ENCODE assay signal across 8 mouse cellular contexts in the genomic region with DNA sequence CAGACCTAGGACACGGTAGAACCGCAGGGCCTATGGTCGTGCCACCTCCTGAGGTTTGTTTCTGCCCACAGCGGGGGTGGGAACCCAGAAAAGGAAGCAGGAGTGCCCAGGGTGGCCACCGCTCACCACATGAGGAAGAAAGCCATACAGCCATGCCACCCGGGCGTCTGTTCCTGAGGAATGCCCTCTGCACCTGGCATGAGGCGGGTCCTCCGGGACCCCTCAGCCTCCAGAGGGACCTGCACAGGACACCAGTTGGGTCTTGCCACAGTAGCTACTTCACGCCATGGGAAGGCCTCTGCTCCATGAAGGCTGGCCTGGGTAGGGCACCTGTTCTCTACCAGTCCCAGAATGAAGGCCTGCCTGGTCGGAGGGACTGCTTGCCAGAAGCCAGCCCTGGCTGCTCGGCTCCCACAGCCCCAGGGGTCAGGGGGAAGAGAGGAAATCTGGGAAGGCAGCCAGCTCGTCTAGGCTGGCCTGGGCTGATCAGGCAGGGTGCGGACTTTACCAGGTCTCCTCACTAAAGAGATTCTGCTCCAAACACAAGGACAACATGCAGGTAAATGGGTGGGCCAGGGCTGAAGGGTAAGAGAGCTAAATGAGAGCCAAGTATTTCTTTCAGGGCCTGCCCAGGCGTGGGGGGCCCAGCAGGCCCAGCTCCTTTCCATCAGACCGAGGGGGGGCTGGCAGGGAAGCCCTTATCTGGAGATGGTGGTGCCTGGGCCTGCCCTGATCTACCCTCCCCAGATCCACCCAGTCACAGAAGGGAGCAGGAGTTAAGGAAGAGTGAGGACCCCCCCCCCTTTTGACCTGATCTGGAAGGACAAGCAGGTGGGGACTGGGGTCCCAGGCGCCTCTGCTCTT. TPM values are rescaled to one million over a fixed set of nuclear protein-coding genes. Genes with fewer than 3 reads are reported as not detected.
DNase-seq lines count a peak whose midpoint lies in the region; ATAC-seq and TF ChIP-seq lines count a peak whose summit lies in the region.

No protein-coding gene starts in this region.

- H3K9ac ChIP-seq in ES-Bruce4 (ENCODE audit: low read depth, poor library complexity, severe bottlenecking) = peak overlapping the region; percentile 26; the same call in 1 of the 2 replicates
- peak overlapping the region; percentile 27; the same call in 1 of the 2 replicates for H3K9ac ChIP-seq in limb, embryonic 11.5 days (ENCODE audit: low read length)
- peak overlapping the region; percentile 44; the same call in 1 of the 2 replicates for H3K9ac ChIP-seq in midbrain, embryonic 13.5 days (replicated peaks)

- peak; percentile 47 to 63 for ATAC-seq in hematopoietic stem cell, adult 5-6 weeks (replicated peaks in 1 of 2; ENCODE audit: insufficient read depth in 1 of 2, low FRiP score in 2 of 2, low TSS enrichment in 1 of 2, low read depth in 1 of 2, poor library complexity in 2 of 2, severe bottlenecking in 2 of 2)
- no peak; the same call in 1 of the 2 replicates for ATAC-seq in limb, embryonic 11.5 days (ENCODE audit: insufficient number of reproducible peaks, low FRiP score, low TSS enrichment, low read depth)
- ATAC-seq in midbrain, embryonic 13.5 days = peak; percentile 50

- no peaks in the 10 kb centered on the region for H3K36me3 ChIP-seq in ES-Bruce4 (ENCODE audit: control insufficient read depth, insufficient read depth, low read length, poor library complexity, severe bottlenecking)
- H3K36me3 ChIP-seq in forebrain, embryonic 10.5 days (replicated peaks) = peaks cover 7% of the 10 kb centered on the region
- H3K36me3 ChIP-seq in limb, embryonic 11.5 days (ENCODE audit: control insufficient read depth, insufficient read depth, low read length) = peaks cover 3% of the 10 kb centered on the region
- H3K36me3 ChIP-seq in midbrain, embryonic 13.5 days = no peaks in the 10 kb centered on the region

- no peak for TF ChIP-seq EP300 in ES-Bruce4 (IDR thresholded peaks at IDR 0.05; ENCODE audit: insufficient read depth, low read depth, low read length)

- H3K27me3 ChIP-seq in ES-Bruce4 (ENCODE audit: control insufficient read depth, insufficient read depth, low read length, poor library complexity, severe bottlenecking) = no peaks in the 10 kb centered on the region
- H3K27me3 ChIP-seq in forebrain, embryonic 10.5 days (ENCODE audit: poor library complexity, severe bottlenecking) = no peaks in the 10 kb centered on the region
- H3K27me3 ChIP-seq in limb, embryonic 11.5 days (ENCODE audit: control insufficient read depth, insufficient read depth, low read length) = no peaks in the 10 kb centered on the region
- H3K27me3 ChIP-seq in midbrain, embryonic 13.5 days = no peaks in the 10 kb centered on the region

- no peak for TF ChIP-seq POLR2A in ES-Bruce4 (IDR thresholded peaks at IDR 0.05; ENCODE audit: insufficient read depth, low read length)
- TF ChIP-seq POLR2A in bone marrow, adult 2 months (IDR thresholded peaks at IDR 0.05; ENCODE audit: borderline replicate concordance, control insufficient read depth, low read depth, low read length) = peak; percentile 18; the same call in 1 of the 2 replicates

- H3K4me3 ChIP-seq in ES-Bruce4 (ENCODE audit: low read depth, low read length) = no peak overlapping the region
- H3K4me3 ChIP-seq in bone marrow, adult 2 months (replicated peaks; ENCODE audit: control insufficient read depth, low read depth, low read length) = peak overlapping the region; percentile 58
- peak overlapping the region; percentile 30 for H3K4me3 ChIP-seq in forebrain, embryonic 10.5 days
- no peak overlapping the region for H3K4me3 ChIP-seq in limb, embryonic 11.5 days (ENCODE audit: low read depth, low read length)
- H3K4me3 ChIP-seq in midbrain, embryonic 13.5 days (replicated peaks) = no peak overlapping the region; the same call in 1 of the 2 replicates

- no peak for TF ChIP-seq CTCF in ES-Bruce4 (IDR thresholded peaks at IDR 0.05; ENCODE audit: low read depth, low read length)
- TF ChIP-seq CTCF in bone marrow, adult 2 months (IDR thresholded peaks at IDR 0.05; ENCODE audit: control insufficient read depth, insufficient read depth, low read length) = no peak

- no peaks in the 10 kb centered on the region for H3K9me3 ChIP-seq in ES-Bruce4 (replicated peaks; ENCODE audit: control insufficient read depth, insufficient read depth, low read length, poor library complexity, severe bottlenecking)
- no peaks in the 10 kb centered on the region for H3K9me3 ChIP-seq in forebrain, embryonic 10.5 days
- no peaks in the 10 kb centered on the region for H3K9me3 ChIP-seq in limb, embryonic 11.5 days (ENCODE audit: control insufficient read depth, low read length)
- no peaks in the 10 kb centered on the region for H3K9me3 ChIP-seq in midbrain, embryonic 13.5 days

- no peak overlapping the region for H3K27ac ChIP-seq in ES-Bruce4 (ENCODE audit: insufficient read depth, low read length)
- peak overlapping the region; percentile 75 for H3K27ac ChIP-seq in bone marrow, adult 2 months (ENCODE audit: control insufficient read depth, insufficient read depth, low read depth, low read length, poor library complexity)
- H3K27ac ChIP-seq in forebrain, embryonic 10.5 days = peak overlapping the region; percentile 85
- H3K27ac ChIP-seq in limb, embryonic 11.5 days (replicated peaks; ENCODE audit: low read depth, low read length) = 0 out of 2 replicates have a peak overlapping the region, but pooled peaks have one; percentile 2
- H3K27ac ChIP-seq in midbrain, embryonic 13.5 days = peak overlapping the region; percentile 64

- 2% methylated on average over 17 of the region's 17 CpGs for WGBS in bone marrow, adult 2 months
- 74% methylated on average over 17 of the region's 17 CpGs for WGBS in forebrain, embryonic 10.5 days
- 75% methylated on average over 17 of the region's 17 CpGs for WGBS in limb, embryonic 11.5 days
- 71% methylated on average over 17 of the region's 17 CpGs for WGBS in midbrain, embryonic 13.5 days

- peaks cover 5% of the 10 kb centered on the region for H3K4me1 ChIP-seq in ES-Bruce4 (ENCODE audit: control insufficient read depth, insufficient read depth, low read length)
- H3K4me1 ChIP-seq in bone marrow, adult 2 months (ENCODE audit: control insufficient read depth, insufficient read depth, low read length) = peaks cover 13% of the 10 kb centered on the region
- H3K4me1 ChIP-seq in forebrain, embryonic 10.5 days = peaks cover 68% of the 10 kb centered on the region
- peaks cover 18% of the 10 kb centered on the region for H3K4me1 ChIP-seq in limb, embryonic 11.5 days (ENCODE audit: control insufficient read depth, insufficient read depth, low read length)
- H3K4me1 ChIP-seq in midbrain, embryonic 13.5 days (replicated peaks) = peaks cover 53% of the 10 kb centered on the region

- peak overlapping the region; percentile 33; the same call in 1 of the 2 replicates for H3K4me2 ChIP-seq in limb, embryonic 11.5 days (ENCODE audit: low read depth, severe bottlenecking)
- H3K4me2 ChIP-seq in midbrain, embryonic 13.5 days (replicated peaks) = peak overlapping the region; percentile 33

- DNase-seq in forebrain, embryonic 10.5 days (ENCODE audit: extremely low spot score, low spot score) = no peak
- DNase-seq in limb, embryonic 11.5 days (ENCODE audit: low spot score) = no peak
- DNase-seq in urinary bladder, adult 18-20 months (ENCODE audit: low spot score in 2 of 2) = no peak
- DNase-seq in ovary, adult 18-20 months (ENCODE audit: low spot score) = no peak

RNA-seq across cellular contexts. Expression of a gene that starts 4.1 kb away (rescaled TPM):
- polyA plus RNA-seq in ES-Bruce4 (2011; ENCODE audit: insufficient read depth, insufficient read length, low read depth, missing spikeins) = not detected in 2 replicates
- not detected in 2 replicates for polyA plus RNA-seq in bone marrow, adult 2 months (2011; ENCODE audit: insufficient read depth, insufficient read length, low replicate concordance, missing spikeins)
- polyA plus RNA-seq in forebrain, embryonic 10.5 days (2016; fragmentation: Nextera tagmentation; extraction: Ambion mirVana) = 0.44 and 0.52 TPM in 2 replicates
- 0.25 and 1.0 TPM in 2 replicates for total RNA-seq in hematopoietic stem cell, adult 5-6 weeks (2017)
- polyA plus RNA-seq in limb, embryonic 11.5 days (2014; fragmentation: Nextera tagmentation; extraction: Ambion mirVana) = 0.32 and 0.48 TPM in 2 replicates
- 0.38 TPM in 1 of 2 replicates, not detected in the other for polyA plus RNA-seq in midbrain, embryonic 13.5 days (2015; fragmentation: Nextera tagmentation; extraction: Ambion mirVana)

RNA-seq across cellular contexts. Expression of a gene that starts 17.5 kb away (rescaled TPM):
- polyA plus RNA-seq in ES-Bruce4 (2011; ENCODE audit: insufficient read depth, insufficient read length, low read depth, missing spikeins) = 156 and 167 TPM in 2 replicates
- 14.9 and 18.6 TPM in 2 replicates for polyA plus RNA-seq in bone marrow, adult 2 months (2011; ENCODE audit: insufficient read depth, insufficient read length, low replicate concordance, missing spikeins)
- 1,773 and 1,865 TPM in 2 replicates for polyA plus RNA-seq in forebrain, embryonic 10.5 days (2016; fragmentation: Nextera tagmentation; extraction: Ambion mirVana)
- 2.0 TPM in 1 of 2 replicates, not detected in the other for total RNA-seq in hematopoietic stem cell, adult 5-6 weeks (2017)
- 2,345 and 2,452 TPM in 2 replicates for polyA plus RNA-seq in limb, embryonic 11.5 days (2014; fragmentation: Nextera tagmentation; extraction: Ambion mirVana)
- 322 and 354 TPM in 2 replicates for polyA plus RNA-seq in midbrain, embryonic 13.5 days (2015; fragmentation: Nextera tagmentation; extraction: Ambion mirVana)

RNA-seq across cellular contexts. Expression of a gene that starts 22.6 kb away (rescaled TPM):
- 0.78 and 0.97 TPM in 2 replicates for polyA plus RNA-seq in ES-Bruce4 (2011; ENCODE audit: insufficient read depth, insufficient read length, low read depth, missing spikeins)
- not detected in 2 replicates for polyA plus RNA-seq in bone marrow, adult 2 months (2011; ENCODE audit: insufficient read depth, insufficient read length, low replicate concordance, missing spikeins)
- polyA plus RNA-seq in forebrain, embryonic 10.5 days (2016; fragmentation: Nextera tagmentation; extraction: Ambion mirVana) = 0.12 and 0.77 TPM in 2 replicates
- total RNA-seq in hematopoietic stem cell, adult 5-6 weeks (2017) = 0.56 TPM in 1 of 2 replicates, not detected in the other
- 0.53 and 0.68 TPM in 2 replicates for polyA plus RNA-seq in limb, embryonic 11.5 days (2014; fragmentation: Nextera tagmentation; extraction: Ambion mirVana)
- polyA plus RNA-seq in midbrain, embryonic 13.5 days (2015; fragmentation: Nextera tagmentation; extraction: Ambion mirVana) = 0.36 and 0.54 TPM in 2 replicates

RNA-seq across cellular contexts. Expression of a gene that starts 26.0 kb away (rescaled TPM):
- polyA plus RNA-seq in ES-Bruce4 (2011; ENCODE audit: insufficient read depth, insufficient read length, low read depth, missing spikeins) = 28.1 and 29.6 TPM in 2 replicates
- polyA plus RNA-seq in bone marrow, adult 2 months (2011; ENCODE audit: insufficient read depth, insufficient read length, low replicate concordance, missing spikeins) = 82.4 and 229 TPM in 2 replicates
- 35.1 and 39.1 TPM in 2 replicates for polyA plus RNA-seq in forebrain, embryonic 10.5 days (2016; fragmentation: Nextera tagmentation; extraction: Ambion mirVana)
- total RNA-seq in hematopoietic stem cell, adult 5-6 weeks (2017) = 78.3 and 145 TPM in 2 replicates
- 36.9 and 37.6 TPM in 2 replicates for polyA plus RNA-seq in limb, embryonic 11.5 days (2014; fragmentation: Nextera tagmentation; extraction: Ambion mirVana)
- 21.4 and 26.4 TPM in 2 replicates for polyA plus RNA-seq in midbrain, embryonic 13.5 days (2015; fragmentation: Nextera tagmentation; extraction: Ambion mirVana)

Comparison
In these comparisons a context has a peak if more than half of its experiments do, and no peak if none do; other contexts are left out.
1. H3K4me3 ChIP-seq: peak in bone marrow, adult 2 months (single experiment) and forebrain, embryonic 10.5 days (single experiment); none in ES-Bruce4 (single experiment), limb, embryonic 11.5 days (single experiment) and midbrain, embryonic 13.5 days (single experiment).
2. Peak in every context shown above with its lines, with median percentiles within 50 percentile points of each other: H3K9ac ChIP-seq.